Mouse (Mus musculus): ENCODE data around the gene Slc5a5. TPM values are rescaled to one million over a fixed set of nuclear protein-coding genes. Genes with fewer than 3 reads are reported as not detected.
"Not testable (repeated sequence)": the region's sequence is repeated elsewhere in the genome, so short reads cannot be mapped to it uniquely, and the experiment has no call there.

The Slc5a5 gene
- total RNA-seq, 2 experiments from 2014 or later = not detected

- ATAC-seq (ENCODE audit: poor library complexity, severe bottlenecking) = no peak
Observed at GRCm38 (mm10) chr8:70903582-70903981, 11.0 kb upstream of the Slc5a5 start.

- no peak for ATAC-seq (ENCODE audit: poor library complexity, severe bottlenecking)
Observed at GRCm38 (mm10) chr8:70903112-70903511, 10.6 kb upstream of the Slc5a5 start.

- ATAC-seq (ENCODE audit: poor library complexity, severe bottlenecking) = no peak
Observed at GRCm38 (mm10) chr8:70902211-70902610, 9.7 kb upstream of the Slc5a5 start.

- ATAC-seq (ENCODE audit: poor library complexity, severe bottlenecking) = no peak
Observed at GRCm38 (mm10) chr8:70900872-70901387, 8.4 kb upstream of the Slc5a5 start.

GRCm38 (mm10) chr8:70899226-70899625, 6.7 kb upstream of the Slc5a5 start:
- no peak for ATAC-seq (ENCODE audit: poor library complexity, severe bottlenecking)

- ATAC-seq (ENCODE audit: poor library complexity, severe bottlenecking) = no peak
Observed at GRCm38 (mm10) chr8:70898661-70899198, 6.2 kb upstream of the Slc5a5 start.

GRCm38 (mm10) chr8:70897681-70898413, 5.3 kb upstream of the Slc5a5 start:
- peak; percentile 66 for ATAC-seq (ENCODE audit: poor library complexity, severe bottlenecking)

- peak; percentile 91 for ATAC-seq (ENCODE audit: poor library complexity, severe bottlenecking)
Observed at GRCm38 (mm10) chr8:70897021-70897680, 4.6 kb upstream of the Slc5a5 start, which contains the start of gene Rpl18a. TSS of gene Rpl18a (minus strand) at chr8:70897412.

- ATAC-seq (ENCODE audit: poor library complexity, severe bottlenecking) = no peak
Observed at GRCm38 (mm10) chr8:70896316-70897020, 3.9 kb upstream of the Slc5a5 start.

- ATAC-seq (ENCODE audit: poor library complexity, severe bottlenecking) = not testable (repeated sequence)
Observed at GRCm38 (mm10) chr8:70895571-70896259, 3.2 kb upstream of the Slc5a5 start.

- no peak for ATAC-seq (ENCODE audit: poor library complexity, severe bottlenecking)
Observed at GRCm38 (mm10) chr8:70894771-70895545, 2.4 kb upstream of the Slc5a5 start.

- no peak for ATAC-seq (ENCODE audit: poor library complexity, severe bottlenecking)
Observed at GRCm38 (mm10) chr8:70894385-70894720, 1.8 kb upstream of the Slc5a5 start.

- ATAC-seq (ENCODE audit: poor library complexity, severe bottlenecking) = peak; percentile 33; the same call in 1 of the 2 replicates
Observed at GRCm38 (mm10) chr8:70893656-70894384, 1.3 kb upstream of the Slc5a5 start.

GRCm38 (mm10) chr8:70892896-70893655, 519 bp upstream of the Slc5a5 start:
- ATAC-seq (ENCODE audit: poor library complexity, severe bottlenecking) = no peak

GRCm38 (mm10) chr8:70891356-70891755, 1.2 kb downstream of the Slc5a5 start:
- ATAC-seq (ENCODE audit: poor library complexity, severe bottlenecking) = no peak

GRCm38 (mm10) chr8:70890656-70891055, 1.9 kb downstream of the Slc5a5 start:
- ATAC-seq (ENCODE audit: poor library complexity, severe bottlenecking) = no peak

- no peak for ATAC-seq (ENCODE audit: poor library complexity, severe bottlenecking)
Observed at GRCm38 (mm10) chr8:70887669-70888068, 4.9 kb downstream of the Slc5a5 start.

- no peak for ATAC-seq (ENCODE audit: poor library complexity, severe bottlenecking)
Observed at GRCm38 (mm10) chr8:70885612-70886011, 6.9 kb downstream of the Slc5a5 start.

Measured in megakaryocyte, adult 5-6 weeks (primary cell).